In the genomic region with DNA sequence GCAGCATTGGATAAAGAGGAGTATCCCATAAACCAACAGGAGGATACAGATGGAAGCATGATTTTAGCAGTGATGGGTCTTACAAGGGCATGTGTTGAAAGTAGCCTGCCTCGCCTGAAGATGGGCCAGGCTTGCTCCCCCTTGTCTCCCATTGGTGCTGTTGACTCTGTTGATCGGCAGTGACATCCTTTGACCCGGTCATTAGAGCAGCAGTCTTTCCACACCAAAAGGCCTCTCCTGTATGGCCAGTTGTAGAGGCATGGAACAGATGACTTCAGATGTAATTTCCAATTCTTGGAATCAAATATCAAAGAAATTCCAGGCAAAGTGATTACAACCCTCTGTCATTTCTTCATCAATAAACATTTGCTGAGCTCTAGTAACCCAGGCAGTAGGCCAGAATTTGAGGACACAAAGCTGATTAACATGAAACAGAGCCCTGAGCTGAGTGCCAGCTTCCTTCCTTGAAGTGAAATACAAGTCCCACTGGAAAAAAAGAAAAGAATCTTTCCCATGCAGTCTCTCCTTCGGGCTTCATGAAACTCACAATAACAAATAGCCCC, we compare ENCODE assay signal across 19 mouse cellular contexts.
DNase-seq lines count a peak whose midpoint lies in the region; ATAC-seq and TF ChIP-seq lines count a peak whose summit lies in the region.
"Had no signal": no experiment of that assay in that cellular context is flagged by ENCODE, and none has a peak within 500 bp of the region (broad histone marks: within the 10 kb centered on the region; RNA-seq: fewer than 3 reads in every experiment).

No protein-coding gene starts in this region.

- peak overlapping the region; percentile 41 for H3K27ac ChIP-seq in heart, embryonic 16.5 days (ENCODE audit: low read length)
- peak overlapping the region; percentile 67 for H3K27ac ChIP-seq in lung, embryonic 16.5 days (ENCODE audit: low read length)
- no peak overlapping the region for H3K27ac ChIP-seq in stomach, postnatal 0 days (replicated peaks)
- H3K27ac ChIP-seq: forebrain, embryonic 13.5 days; hindbrain, embryonic 15.5 days; limb, embryonic 13.5 days; midbrain, embryonic 12.5 days; neural tube, embryonic 15.5 days had no signal

- H3K9me3 ChIP-seq in heart, embryonic 16.5 days (replicated peaks; ENCODE audit: control insufficient read depth, low read length) = no peaks in the 10 kb centered on the region
- H3K9me3 ChIP-seq in lung, embryonic 16.5 days (ENCODE audit: control insufficient read depth, low read length) = no peaks in the 10 kb centered on the region
- no peaks in the 10 kb centered on the region for H3K9me3 ChIP-seq in stomach, postnatal 0 days (ENCODE audit: control insufficient read depth, low read length)
- H3K9me3 ChIP-seq: forebrain, embryonic 13.5 days; hindbrain, embryonic 15.5 days; limb, embryonic 13.5 days; midbrain, embryonic 12.5 days; neural tube, embryonic 15.5 days had no signal

- no peak for ATAC-seq in heart, embryonic 16.5 days (replicated peaks; ENCODE audit: extremely low read depth, insufficient read depth, low FRiP score)
- peak; percentile 24; the same call in 1 of the 2 replicates for ATAC-seq in lung, embryonic 16.5 days (ENCODE audit: low read depth)
- 0 out of 2 replicates have a peak, but pooled peaks have one; percentile 48 for ATAC-seq in stomach, postnatal 0 days (ENCODE audit: low FRiP score, low TSS enrichment)
- ATAC-seq: forebrain, embryonic 13.5 days had no signal

- TF ChIP-seq EP300 in stomach, postnatal 0 days (optimal IDR thresholded peaks at IDR 0.05) = no peak

- no peak for DNase-seq in heart, postnatal 25 days (ENCODE audit: low spot score)
- peak; percentile 30 to 70 for DNase-seq in lung, adult 18-20 months
- no peak for DNase-seq in lung, adult 2 months
- no peak for DNase-seq in stomach, postnatal 0 days (ENCODE audit: low spot score)
- DNase-seq in urinary bladder, postnatal 25 days (ENCODE audit: low spot score) = no peak
- DNase-seq: cerebellum, postnatal 10 days; embryo, embryonic 11 days; kidney, adult 11 months; kidney, postnatal 14 days; retina, postnatal 1 day; thymus, postnatal 36 days had no signal

- H3K4me1 ChIP-seq in heart, embryonic 16.5 days (ENCODE audit: control insufficient read depth, insufficient read depth, low read length) = peaks cover 36% of the 10 kb centered on the region
- H3K4me1 ChIP-seq in lung, adult 2 months (ENCODE audit: control insufficient read depth, insufficient read depth, low read length) = peaks cover 18% of the 10 kb centered on the region
- H3K4me1 ChIP-seq in lung, embryonic 16.5 days (replicated peaks; ENCODE audit: control insufficient read depth, insufficient read depth, low read length) = peaks cover 27% of the 10 kb centered on the region
- 0 out of 2 replicates have a peak, but pooled peaks cover 3% of the 10 kb centered on the region for H3K4me1 ChIP-seq in stomach, postnatal 0 days (replicated peaks; ENCODE audit: control insufficient read depth, insufficient read depth)
- H3K4me1 ChIP-seq: forebrain, embryonic 13.5 days; hindbrain, embryonic 15.5 days; midbrain, embryonic 12.5 days; neural tube, embryonic 15.5 days had no signal

- intact Hi-C loops in heart, postnatal 25 days (cut with DNase I) = no loop called here

- H3K4me2 ChIP-seq in heart, embryonic 16.5 days (ENCODE audit: low read depth, low read length) = no peak overlapping the region
- no peak overlapping the region for H3K4me2 ChIP-seq in lung, embryonic 16.5 days (ENCODE audit: low read depth, low read length)
- no peak overlapping the region for H3K4me2 ChIP-seq in stomach, postnatal 0 days (replicated peaks; ENCODE audit: low read depth)
- H3K4me2 ChIP-seq: forebrain, embryonic 13.5 days; hindbrain, embryonic 15.5 days; limb, embryonic 13.5 days; midbrain, embryonic 12.5 days; neural tube, embryonic 15.5 days had no signal

- H3K27me3 ChIP-seq in heart, embryonic 16.5 days (ENCODE audit: control insufficient read depth, insufficient read depth, low read length) = no peaks in the 10 kb centered on the region
- no peaks in the 10 kb centered on the region for H3K27me3 ChIP-seq in lung, embryonic 16.5 days (ENCODE audit: control insufficient read depth, insufficient read depth, low read depth, low read length)
- H3K27me3 ChIP-seq in stomach, postnatal 0 days (ENCODE audit: control insufficient read depth, insufficient read depth, low read length) = no peaks in the 10 kb centered on the region
- H3K27me3 ChIP-seq: forebrain, embryonic 13.5 days; hindbrain, embryonic 15.5 days; midbrain, embryonic 12.5 days; neural tube, embryonic 15.5 days had no signal

- H3K36me3 ChIP-seq in heart, embryonic 16.5 days (ENCODE audit: control insufficient read depth, insufficient read depth) = no peaks in the 10 kb centered on the region
- no peaks in the 10 kb centered on the region for H3K36me3 ChIP-seq in lung, embryonic 16.5 days (ENCODE audit: control insufficient read depth, insufficient read depth, low read length)
- no peaks in the 10 kb centered on the region for H3K36me3 ChIP-seq in stomach, postnatal 0 days (ENCODE audit: control insufficient read depth, insufficient read depth, low read length)
- H3K36me3 ChIP-seq: hindbrain, embryonic 15.5 days; limb, embryonic 13.5 days; midbrain, embryonic 12.5 days; neural tube, embryonic 15.5 days had no signal

- no peak overlapping the region for H3K4me3 ChIP-seq in heart, embryonic 16.5 days (ENCODE audit: low read length)
- no peak overlapping the region for H3K4me3 ChIP-seq in lung, adult 2 months (replicated peaks; ENCODE audit: extremely low read depth, low read depth, low read length)
- no peak overlapping the region for H3K4me3 ChIP-seq in lung, embryonic 16.5 days (ENCODE audit: low read length)
- H3K4me3 ChIP-seq in stomach, postnatal 0 days (ENCODE audit: low read depth, low read length) = no peak overlapping the region
- H3K4me3 ChIP-seq: forebrain, embryonic 13.5 days; hindbrain, embryonic 15.5 days; limb, embryonic 13.5 days; midbrain, embryonic 12.5 days; myocyte; neural tube, embryonic 15.5 days had no signal

- WGBS in heart, embryonic 16.5 days = 67% methylated on average over 4 of the region's 4 CpGs
- WGBS in lung, adult 2 months = 38% methylated on average over 4 of the region's 4 CpGs
- WGBS in lung, embryonic 16.5 days = 52% methylated on average over 4 of the region's 4 CpGs
- 67% methylated on average over 4 of the region's 4 CpGs for WGBS in stomach, postnatal 0 days

- no peak overlapping the region for H3K9ac ChIP-seq in heart, embryonic 16.5 days (ENCODE audit: low read length)
- no peak overlapping the region for H3K9ac ChIP-seq in lung, embryonic 16.5 days (ENCODE audit: low read length)
- no peak overlapping the region for H3K9ac ChIP-seq in stomach, postnatal 0 days (ENCODE audit: low read length)
- H3K9ac ChIP-seq: forebrain, embryonic 13.5 days; hindbrain, embryonic 15.5 days; limb, embryonic 13.5 days; midbrain, embryonic 12.5 days; neural tube, embryonic 15.5 days had no signal

- TF ChIP-seq POLR2A in lung, adult 2 months (IDR thresholded peaks at IDR 0.05; ENCODE audit: borderline replicate concordance, extremely low read depth, low read depth, low read length) = no peak

- TF ChIP-seq CTCF in lung, adult 2 months (IDR thresholded peaks at IDR 0.05; ENCODE audit: insufficient read depth, low read length) = no peak
- TF ChIP-seq CTCF in stomach, postnatal 0 days (IDR thresholded peaks at IDR 0.05; ENCODE audit: low read depth) = no peak

Comparison
In these comparisons a context has a peak if more than half of its experiments do, and no peak if none do; other contexts are left out.
1. DNase-seq: peak in lung, adult 18-20 months (2 of 2); none in heart, postnatal 25 days (single experiment), lung, adult 2 months (single experiment), stomach, postnatal 0 days (single experiment) and urinary bladder, postnatal 25 days (single experiment).